Mouse (Mus musculus) forebrain, embryonic 10.5 days (tissue): ENCODE data around the gene Gm15217. TPM values are rescaled to one million over a fixed set of nuclear protein-coding genes. Genes with fewer than 3 reads are reported as not detected.
A peak's percentile ranks its signal among the peaks of the same experiment; 100 is the strongest.

Experiments used
- DNase-seq: peaks from one replicate; pipeline ENCODE4 v3.0.0-alpha.2; 2017; ENCODE audit warnings: low spot score; ENCODE audit errors: extremely low spot score
- H3K27ac ChIP-seq: fragments of 300-500 bp; sonication (generic); 2 replicates; pipeline ENCODE4 v1.5.1; 2016; ENCODE audit warnings: mild to moderate bottlenecking
- H3K27me3 ChIP-seq: fragments of 300-500 bp; sonication (generic); 2 replicates; pipeline ENCODE4 v1.6.1; 2016; ENCODE audit warnings: mild to moderate bottlenecking; ENCODE audit not compliant: poor library complexity, severe bottlenecking
- H3K36me3 ChIP-seq: fragments of 300-500 bp; sonication (generic); replicated peaks from 2 replicates; pipeline ENCODE4 v1.6.1; 2016; ENCODE audit warnings: mild to moderate bottlenecking, moderate library complexity
- H3K4me1 ChIP-seq: fragments of 300-500 bp; sonication (generic); 2 replicates; pipeline ENCODE4 v1.6.1; 2016
- H3K4me3 ChIP-seq: fragments of 300-500 bp; sonication (generic); 2 replicates; pipeline ENCODE4 v1.5.1; 2016; ENCODE audit warnings: mild to moderate bottlenecking, moderate library complexity
- H3K9me3 ChIP-seq: fragments of 300-500 bp; sonication (generic); 2 replicates; pipeline ENCODE4 v1.6.1; 2016; ENCODE audit warnings: mild to moderate bottlenecking, moderate library complexity
- WGBS: fragments of 180-500 bp; shearing (Covaris S2); methylation state at CpG from one replicate; pipeline ENCODE4 v1.1.7; 2016; 5-methylcytosine and 5-hydroxymethylcytosine counted together
- polyA plus RNA-seq: library from polyadenylated mRNA; unstranded; fragments of >200 nt; fragmentation: Nextera tagmentation; extraction: Ambion mirVana; gene quantifications from 2 replicates; pipeline ENCODE4 v1.2.1, GENCODE M21; 2016

Gm15217 gene
- polyA plus RNA-seq, 1 experiment from 2014 or later: 0.20 TPM

- no peak overlapping the region for H3K27ac ChIP-seq
- DNase-seq: no peak
- no peaks in the 10 kb centered on the region for H3K36me3 ChIP-seq
- H3K4me3 ChIP-seq: no peak overlapping the region
- 88% methylated on average over 10 of the region's 10 CpGs for WGBS
- no peaks in the 10 kb centered on the region for H3K9me3 ChIP-seq
- H3K27me3 ChIP-seq: no peaks in the 10 kb centered on the region
- 0 out of 2 replicates have a peak, but pooled peaks cover 4% of the 10 kb centered on the region for H3K4me1 ChIP-seq
These were observed 29.8 kb downstream of the Gm15217 start for GRCm38 (mm10) chr14:46409016-46409415.

GRCm38 (mm10) chr14:46410557-46411120 lies 31.4 kb downstream of the Gm15217 start:
- DNase-seq: no peak
- 52% methylated on average over 4 of the region's 4 CpGs for WGBS
- Histone ChIP-seq H3K9me3 (no peaks in the 10 kb centered on the region), H3K4me1 (0 out of 2 replicates have a peak, but pooled peaks cover 4% of the 10 kb centered on the region), H3K36me3 (no peaks in the 10 kb centered on the region), H3K27me3 (no peaks in the 10 kb centered on the region), H3K27ac (no peak overlapping the region), H3K4me3 (no peak overlapping the region)

GRCm38 (mm10) chr14:46412497-46413000 lies 33.3 kb downstream of the Gm15217 start:
- Histone ChIP-seq H3K4me1 (0 out of 2 replicates have a peak, but pooled peaks cover 5% of the 10 kb centered on the region), H3K9me3 (no peaks in the 10 kb centered on the region), H3K27me3 (peaks cover 7% of the 10 kb centered on the region; the same call in 1 of the 2 replicates), H3K4me3 (no peak overlapping the region), H3K36me3 (no peaks in the 10 kb centered on the region), H3K27ac (no peak overlapping the region)
- 86% methylated on average over 7 of the region's 7 CpGs for WGBS
- DNase-seq: no peak

GRCm38 (mm10) chr14:46418371-46419097 lies 39.3 kb downstream of the Gm15217 start:
- peaks cover 26% of the 10 kb centered on the region for H3K4me1 ChIP-seq
- H3K27me3 ChIP-seq: peaks cover 13% of the 10 kb centered on the region; the same call in 1 of the 2 replicates
- H3K4me3 ChIP-seq: no peak overlapping the region
- peak overlapping the region; percentile 74 for H3K27ac ChIP-seq
- H3K9me3 ChIP-seq: no peaks in the 10 kb centered on the region
- DNase-seq: peak; percentile 18
- WGBS: 44% methylated on average over 15 of the region's 15 CpGs
- H3K36me3 ChIP-seq: no peaks in the 10 kb centered on the region

GRCm38 (mm10) chr14:46419269-46419668 lies 40.1 kb downstream of the Gm15217 start:
- Histone ChIP-seq H3K27ac (peak overlapping the region; percentile 44), H3K9me3 (no peaks in the 10 kb centered on the region), H3K4me3 (no peak overlapping the region), H3K4me1 (peaks cover 26% of the 10 kb centered on the region), H3K27me3 (peaks cover 13% of the 10 kb centered on the region; the same call in 1 of the 2 replicates), H3K36me3 (no peaks in the 10 kb centered on the region)
- WGBS: 34% methylated on average over 11 of the region's 11 CpGs
- peak; percentile 32 for DNase-seq

GRCm38 (mm10) chr14:46421823-46422222 lies 42.6 kb downstream of the Gm15217 start:
- no peak for DNase-seq
- 87% methylated on average over 3 of the region's 3 CpGs for WGBS

GRCm38 (mm10) chr14:46427251-46427650 lies 48.0 kb downstream of the Gm15217 start:
- H3K4me1 ChIP-seq: no peaks in the 10 kb centered on the region
- no peak overlapping the region for H3K27ac ChIP-seq
- no peaks in the 10 kb centered on the region for H3K36me3 ChIP-seq
- no peak overlapping the region for H3K4me3 ChIP-seq
- 0 out of 2 replicates have a peak, but pooled peaks cover 4% of the 10 kb centered on the region for H3K9me3 ChIP-seq
- WGBS: 94% methylated on average over 13 of the region's 13 CpGs
- H3K27me3 ChIP-seq: no peaks in the 10 kb centered on the region
- no peak for DNase-seq

More at GRCm38 (mm10) chr14:46421823-46422222, 42.6 kb downstream of the Gm15217 start:
- Histone ChIP-seq H3K4me3 (no peak overlapping the region), H3K36me3 (no peaks in the 10 kb centered on the region), H3K27me3 (peaks cover 13% of the 10 kb centered on the region; the same call in 1 of the 2 replicates), H3K9me3 (0 out of 2 replicates have a peak, but pooled peaks cover 4% of the 10 kb centered on the region), H3K27ac (no peak overlapping the region), H3K4me1 (peaks cover 26% of the 10 kb centered on the region)

GRCm38 (mm10) chr14:46430231-46430630 lies 51.0 kb downstream of the Gm15217 start:
- no peaks in the 10 kb centered on the region for H3K36me3 ChIP-seq
- no peak overlapping the region for H3K27ac ChIP-seq
- WGBS: 91% methylated on average over 5 of the region's 5 CpGs
- no peaks in the 10 kb centered on the region for H3K27me3 ChIP-seq
- H3K9me3 ChIP-seq: 0 out of 2 replicates have a peak, but pooled peaks cover 4% of the 10 kb centered on the region
- H3K4me3 ChIP-seq: no peak overlapping the region
- H3K4me1 ChIP-seq: no peaks in the 10 kb centered on the region
- DNase-seq: no peak

Other genes with a start within 250 kb of the Gm15217 start
- 22.7 and 25.5 TPM in 2 replicates for gene Bmp4, start 11.3 kb downstream of the Gm15217 start, polyA plus RNA-seq